Mouse (Mus musculus) adrenal gland, postnatal 25 days (tissue): Measurements from ENCODE around the gene Hormad1. TPM values are rescaled to one million over a fixed set of nuclear protein-coding genes. Genes with fewer than 3 reads are reported as not detected.

Experiments used
- DNase-seq: peaks from one replicate; pipeline ENCODE4 v3.0.0; 2021; ENCODE audit warnings: mixed read lengths
- total RNA-seq: library from RNA; stranded (reverse); gene quantifications from 2 replicates; pipeline ENCODE4 v1.2.3, GENCODE M21; 2021

Hormad1 gene
- total RNA-seq, 1 experiment from 2014 or later, result not detected

GRCm38 (mm10) chr3:95636072-95636471, 76.6 kb downstream of the Hormad1 start:
- DNase-seq, result no peak

Other genes starting within 250 kb of the Hormad1 start
- 253 and 254 TPM in 2 replicates for gene Cers2, start 244.9 kb upstream of the Hormad1 start, total RNA-seq
- gene Setdb1, start 202.5 kb upstream of the Hormad1 start, total RNA-seq, result 33.8 and 35.0 TPM in 2 replicates
- gene 4930558C23Rik, start 156.8 kb upstream of the Hormad1 start, total RNA-seq, result not detected in 2 replicates
- 68.2 and 87.6 TPM in 2 replicates for gene Arnt, start 125.3 kb upstream of the Hormad1 start, total RNA-seq
- 2.9 and 4.5 TPM in 2 replicates for gene Ctsk, start 60.4 kb upstream of the Hormad1 start, total RNA-seq
- gene Ctss, start 32.9 kb upstream of the Hormad1 start, total RNA-seq, result 14.1 and 20.2 TPM in 2 replicates
- gene Golph3l, start 29.3 kb downstream of the Hormad1 start, total RNA-seq, result 38.2 and 49.1 TPM in 2 replicates
- 86.4 and 93.1 TPM in 2 replicates for gene Ensa, start 65.3 kb downstream of the Hormad1 start, total RNA-seq
- 165 and 167 TPM in 2 replicates for gene Mcl1, start 99.1 kb downstream of the Hormad1 start, total RNA-seq
- 5.6 and 6.1 TPM in 2 replicates for gene Adamtsl4, start 128.2 kb downstream of the Hormad1 start, total RNA-seq
- gene Ecm1, start 179.9 kb downstream of the Hormad1 start, total RNA-seq, result 306 and 318 TPM in 2 replicates
- gene Tars2, start 200.5 kb downstream of the Hormad1 start, total RNA-seq, result 54.5 and 58.8 TPM in 2 replicates